Mouse (Mus musculus): ENCODE measurements at regions not wholly inside any gene's neighbourhood (a gene's known extent, or its start where the extent isn't known, plus 50 kb on each side); places are given as distances from the start of the nearest gene placed in this dataset.

GRCm38 (mm10) chr10:66918713-66919112 lies 177.2 kb upstream of the Jmjd1c start:
- Histone ChIP-seq H3K9ac (replicated peaks) (no peak overlapping the region), H3K36me3 (replicated peaks; ENCODE audit: control insufficient read depth, insufficient read depth, low read depth) (no peaks in the 10 kb centered on the region), H3K9me3 (ENCODE audit: control insufficient read depth, low read length) (no peaks in the 10 kb centered on the region), H3K4me1 (replicated peaks; ENCODE audit: control insufficient read depth in 2 of 2, insufficient read depth in 2 of 2, low read length in 1 of 2) (peaks cover 0 to 12% of the 10 kb centered on the region in 2 experiments; a peak in 2 of 4 replicates), H3K27ac (no peak overlapping the region), H3K4me3 (ENCODE audit: insufficient read depth in 1 of 2, low read depth in 2 of 2, low read length in 2 of 2) (no peak overlapping the region), H3K27me3 (ENCODE audit: control insufficient read depth, insufficient read depth, low read length) (no peaks in the 10 kb centered on the region), H3K4me2 (ENCODE audit: low read depth) (no peak overlapping the region)
- ATAC-seq (ENCODE audit: insufficient read depth): no peak
- no peak for DNase-seq (ENCODE audit: low read depth in 3 of 3, low spot score in 3 of 3)
- no peak for TF ChIP-seq CTCF (IDR thresholded peaks at IDR 0.05; ENCODE audit: low read depth)
- no peak for TF ChIP-seq EP300 (IDR thresholded peaks at IDR 0.05; ENCODE audit: low read depth)
- WGBS (ENCODE audit: insufficient replicate concordance): 53% methylated on average over 2 of the region's 2 CpGs

GRCm38 (mm10) chr10:66919953-66920760 lies 175.8 kb upstream of the Jmjd1c start:
- no peak for TF ChIP-seq CTCF (IDR thresholded peaks at IDR 0.05; ENCODE audit: low read depth)
- TF ChIP-seq EP300 (IDR thresholded peaks at IDR 0.05; ENCODE audit: low read depth): no peak
- Histone ChIP-seq H3K9me3 (ENCODE audit: control insufficient read depth, low read length) (no peaks in the 10 kb centered on the region), H3K4me3 (ENCODE audit: insufficient read depth in 1 of 2, low read depth in 2 of 2, low read length in 2 of 2) (peak overlapping the region; percentile 9 to 26; a peak in 2 of 4 replicates), H3K4me2 (ENCODE audit: low read depth) (peak overlapping the region; percentile 30), H3K27me3 (ENCODE audit: control insufficient read depth, insufficient read depth, low read length) (no peaks in the 10 kb centered on the region), H3K27ac (no peak overlapping the region), H3K9ac (replicated peaks) (no peak overlapping the region), H3K36me3 (replicated peaks; ENCODE audit: control insufficient read depth, insufficient read depth, low read depth) (no peaks in the 10 kb centered on the region), H3K4me1 (replicated peaks; ENCODE audit: control insufficient read depth in 2 of 2, insufficient read depth in 2 of 2, low read length in 1 of 2) (peaks cover 0 to 7% of the 10 kb centered on the region in 2 experiments; a peak in 2 of 4 replicates)
- DNase-seq (ENCODE audit: low read depth in 3 of 3, low spot score in 3 of 3) (no peak), ATAC-seq (ENCODE audit: insufficient read depth) (0 out of 2 replicates have a peak, but pooled peaks have one; percentile 13)
- WGBS (ENCODE audit: insufficient replicate concordance): 2% methylated on average over 13 of the region's 14 CpGs

- no peak overlapping the region for H3K27ac ChIP-seq
- no peaks in the 10 kb centered on the region for H3K36me3 ChIP-seq (replicated peaks; ENCODE audit: control insufficient read depth, insufficient read depth, low read depth)
- H3K27me3 ChIP-seq (ENCODE audit: control insufficient read depth, insufficient read depth, low read length): no peaks in the 10 kb centered on the region
- H3K4me1 ChIP-seq (replicated peaks; ENCODE audit: control insufficient read depth in 2 of 2, insufficient read depth in 2 of 2, low read length in 1 of 2): peaks cover 0 to 10% of the 10 kb centered on the region in 2 experiments; a peak in 2 of 4 replicates
- DNase-seq (ENCODE audit: low read depth in 3 of 3, low spot score in 3 of 3): no peak
- peak overlapping the region; percentile 30 for H3K4me2 ChIP-seq (ENCODE audit: low read depth)
- peak overlapping the region; percentile 17 to 26; a peak in 2 of 4 replicates for H3K4me3 ChIP-seq (ENCODE audit: insufficient read depth in 1 of 2, low read depth in 2 of 2, low read length in 2 of 2)
- peak; percentile 70 for ATAC-seq (ENCODE audit: insufficient read depth)
- TF ChIP-seq CTCF (IDR thresholded peaks at IDR 0.05; ENCODE audit: low read depth): no peak
- no peak for TF ChIP-seq EP300 (IDR thresholded peaks at IDR 0.05; ENCODE audit: low read depth)
- no peaks in the 10 kb centered on the region for H3K9me3 ChIP-seq (ENCODE audit: control insufficient read depth, low read length)
- WGBS (ENCODE audit: insufficient replicate concordance): 29% methylated on average over 27 of the region's 27 CpGs
- no peak overlapping the region for H3K9ac ChIP-seq (replicated peaks)
Observed at GRCm38 (mm10) chr10:66920761-66921684, 174.9 kb upstream of the Jmjd1c start.

- Histone ChIP-seq H3K36me3 (replicated peaks; ENCODE audit: control insufficient read depth, insufficient read depth, low read depth) (no peaks in the 10 kb centered on the region), H3K4me2 (ENCODE audit: low read depth) (no peak overlapping the region), H3K27ac (no peak overlapping the region), H3K9me3 (ENCODE audit: control insufficient read depth, low read length) (no peaks in the 10 kb centered on the region), H3K27me3 (ENCODE audit: control insufficient read depth, insufficient read depth, low read length) (no peaks in the 10 kb centered on the region), H3K4me1 (replicated peaks; ENCODE audit: control insufficient read depth in 2 of 2, insufficient read depth in 2 of 2, low read length in 1 of 2) (peaks cover 0 to 10% of the 10 kb centered on the region in 2 experiments; a peak in 2 of 4 replicates), H3K4me3 (ENCODE audit: insufficient read depth in 1 of 2, low read depth in 2 of 2, low read length in 2 of 2) (no peak overlapping the region), H3K9ac (replicated peaks) (no peak overlapping the region)
- ATAC-seq (ENCODE audit: insufficient read depth) (0 out of 2 replicates have a peak, but pooled peaks have one; percentile 5), DNase-seq (ENCODE audit: low read depth in 3 of 3, low spot score in 3 of 3) (no peak)
- TF ChIP-seq EP300 (IDR thresholded peaks at IDR 0.05; ENCODE audit: low read depth) (no peak), CTCF (IDR thresholded peaks at IDR 0.05; ENCODE audit: low read depth) (no peak)
- WGBS (ENCODE audit: insufficient replicate concordance): 34% methylated on average over 6 of the region's 6 CpGs
Observed at GRCm38 (mm10) chr10:66921776-66922175, 174.1 kb upstream of the Jmjd1c start.

Data from liver, embryonic 14.5 days (tissue).